Mouse (Mus musculus): ENCODE measurements around the gene Srsf1. TPM values are rescaled to one million over a fixed set of nuclear protein-coding genes. Genes with fewer than 3 reads are reported as not detected.
A peak's percentile ranks its signal among the peaks of the same experiment; 100 is the strongest.

Srsf1 gene
- polyA plus RNA-seq, 1 experiment from 2014 or later: 149 TPM

DNA sequence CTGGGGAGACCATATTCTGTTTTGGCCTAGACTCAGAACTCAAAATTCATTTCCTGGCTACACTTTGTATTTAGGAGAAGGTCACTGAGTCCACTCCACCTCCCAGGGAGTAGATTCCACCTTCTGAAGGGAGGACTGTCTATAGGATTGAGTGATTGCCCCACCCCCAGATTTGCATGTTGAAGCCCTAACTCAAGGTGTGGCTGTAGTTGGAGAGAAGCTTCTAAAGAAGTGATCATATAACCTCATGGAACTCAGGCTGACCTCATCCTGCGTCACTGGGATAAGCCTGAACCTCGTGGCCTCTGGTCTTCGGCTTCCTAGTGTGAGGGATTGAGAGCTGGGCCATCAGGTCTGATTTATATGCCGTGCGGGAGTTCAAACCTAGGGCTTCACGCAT, 31.4 kb upstream of the Srsf1 start:
- 80% methylated on average over 6 of the region's 6 CpGs for WGBS
- Histone ChIP-seq H3K9me3 (replicated peaks) (no peaks in the 10 kb centered on the region), H3K4me2 (no peak overlapping the region), H3K4me3 (no peak overlapping the region), H3K4me1 (replicated peaks) (peaks cover 15% of the 10 kb centered on the region), H3K27ac (no peak overlapping the region), H3K9ac (0 out of 2 replicates have a peak overlapping the region, but pooled peaks have one; percentile 2), H3K27me3 (no peaks in the 10 kb centered on the region), H3K36me3 (no peaks in the 10 kb centered on the region)
- no peak for ATAC-seq (replicated peaks; ENCODE audit: insufficient number of reproducible peaks, insufficient read depth, low FRiP score, low read depth)

DNA sequence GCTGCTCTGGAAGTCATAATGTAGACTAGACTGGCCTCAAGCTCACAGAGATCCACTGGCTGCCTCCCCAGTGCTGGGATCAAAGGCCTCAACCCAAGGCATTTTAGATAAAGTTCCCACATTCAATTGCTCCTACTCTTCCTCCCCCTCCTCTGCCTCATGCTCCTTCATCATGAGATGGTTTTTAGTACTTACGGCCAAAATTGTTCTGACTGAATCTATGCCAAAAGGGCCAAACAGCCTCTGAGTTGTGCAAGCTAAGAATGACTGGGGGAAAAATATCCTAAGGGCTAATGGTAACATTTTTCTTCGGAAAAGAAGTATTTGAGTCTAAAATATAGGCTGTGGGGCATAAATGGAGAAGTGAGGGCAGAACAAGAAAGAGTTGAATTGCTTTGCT, 23.2 kb upstream of the Srsf1 start:
- Histone ChIP-seq H3K27me3 (no peaks in the 10 kb centered on the region), H3K27ac (no peak overlapping the region), H3K9me3 (replicated peaks) (no peaks in the 10 kb centered on the region), H3K4me2 (no peak overlapping the region), H3K9ac (no peak overlapping the region), H3K36me3 (no peaks in the 10 kb centered on the region), H3K4me3 (no peak overlapping the region), H3K4me1 (replicated peaks) (peaks cover 18% of the 10 kb centered on the region)
- ATAC-seq (replicated peaks; ENCODE audit: insufficient number of reproducible peaks, insufficient read depth, low FRiP score, low read depth): no peak
- 67% methylated on average over 2 of the region's 2 CpGs for WGBS

DNA sequence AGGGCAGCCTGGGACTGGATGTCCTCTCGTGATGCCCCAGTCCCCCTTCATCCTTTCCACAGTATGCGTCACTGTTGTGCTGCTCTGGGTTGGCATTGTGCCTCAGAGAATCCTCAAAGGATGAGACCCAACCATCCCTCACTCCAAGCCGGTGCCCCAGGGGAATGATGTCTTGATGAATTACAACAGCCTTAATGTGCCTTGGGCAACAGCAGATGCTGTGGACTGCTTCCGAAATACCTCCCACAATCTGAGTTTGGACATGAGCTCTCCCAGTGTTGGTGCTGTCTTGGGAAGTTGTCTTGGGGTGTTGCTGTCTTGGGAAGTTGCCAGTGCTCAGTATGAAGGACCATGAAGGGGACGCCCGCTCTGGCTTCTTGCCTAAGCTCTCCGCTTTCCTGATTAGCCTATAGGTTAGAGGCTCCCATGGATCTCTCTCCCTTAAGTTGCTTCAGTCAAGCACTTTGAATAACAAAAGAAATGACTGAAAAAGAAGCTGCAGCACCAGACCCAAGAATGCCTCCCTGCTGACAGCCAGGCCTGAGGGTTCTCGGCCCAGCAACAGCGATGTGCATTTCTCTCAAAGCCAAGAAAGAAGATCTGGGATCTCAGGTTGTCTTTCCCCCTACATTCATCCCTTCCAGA, 19.7 kb upstream of the Srsf1 start:
- H3K4me1 ChIP-seq (replicated peaks): peaks cover 10% of the 10 kb centered on the region
- H3K36me3 ChIP-seq: no peaks in the 10 kb centered on the region
- H3K4me2 ChIP-seq: no peak overlapping the region
- H3K27me3 ChIP-seq: no peaks in the 10 kb centered on the region
- ATAC-seq (replicated peaks; ENCODE audit: insufficient number of reproducible peaks, insufficient read depth, low FRiP score, low read depth): no peak
- H3K9me3 ChIP-seq (replicated peaks): no peaks in the 10 kb centered on the region
- WGBS: 75% methylated on average over 9 of the region's 9 CpGs
- H3K27ac ChIP-seq: 0 out of 2 replicates have a peak overlapping the region, but pooled peaks have one; percentile 50
- no peak overlapping the region for H3K9ac ChIP-seq
- H3K4me3 ChIP-seq: no peak overlapping the region

DNA sequence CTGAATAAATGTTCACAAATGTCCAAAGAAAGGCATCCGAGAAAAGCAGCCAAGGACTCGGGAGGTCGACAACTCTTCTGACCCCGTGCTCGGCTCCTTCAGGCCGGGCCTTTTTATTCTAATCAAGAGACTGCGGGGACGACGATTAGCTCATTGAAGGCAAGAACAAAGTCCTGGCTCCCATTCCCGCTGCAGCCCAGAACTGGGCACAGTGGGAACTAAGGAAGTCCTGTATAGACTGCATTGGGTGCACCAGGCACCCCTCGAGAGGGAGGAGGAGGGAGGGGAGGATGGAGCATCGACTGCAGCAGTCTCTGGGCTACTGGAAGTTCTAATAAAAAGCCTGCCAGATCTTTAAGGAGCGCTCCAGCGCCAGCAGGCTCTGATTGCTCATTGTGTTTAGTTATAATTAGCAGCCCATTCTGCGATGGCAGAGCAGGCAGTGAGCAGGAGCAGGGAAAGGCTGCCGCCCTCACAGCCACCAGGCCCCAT, 18.9 kb upstream of the Srsf1 start:
- WGBS: 17% methylated on average over 16 of the region's 16 CpGs
- Histone ChIP-seq H3K9ac (no peak overlapping the region), H3K27ac (peak overlapping the region; percentile 50), H3K36me3 (no peaks in the 10 kb centered on the region), H3K4me2 (peak overlapping the region; percentile 36; the same call in 1 of the 2 replicates), H3K27me3 (no peaks in the 10 kb centered on the region), H3K4me3 (no peak overlapping the region), H3K4me1 (replicated peaks) (peaks cover 10% of the 10 kb centered on the region), H3K9me3 (replicated peaks) (no peaks in the 10 kb centered on the region)
- no peak for ATAC-seq (replicated peaks; ENCODE audit: insufficient number of reproducible peaks, insufficient read depth, low FRiP score, low read depth)

DNA sequence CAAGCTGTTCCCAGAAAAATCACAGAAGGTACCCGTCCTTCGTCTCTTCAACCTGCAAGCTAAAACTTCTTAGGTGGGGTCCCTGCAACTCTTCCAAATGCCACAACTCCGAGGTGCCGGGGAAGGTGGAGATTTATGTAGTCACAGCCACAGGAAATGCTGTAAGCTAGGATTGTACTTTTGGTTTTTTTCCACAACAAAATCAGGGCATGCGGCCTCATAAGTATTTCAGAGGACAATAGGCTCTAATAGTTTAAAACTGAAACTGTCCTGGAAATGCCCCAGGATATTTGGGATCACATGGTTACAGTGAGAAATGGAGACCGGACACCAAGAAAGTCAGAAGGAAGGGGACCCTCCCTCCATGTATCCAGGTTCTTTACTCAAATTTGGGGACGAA, 17.0 kb upstream of the Srsf1 start:
- Histone ChIP-seq H3K27ac (no peak overlapping the region), H3K4me2 (no peak overlapping the region), H3K4me3 (no peak overlapping the region), H3K36me3 (no peaks in the 10 kb centered on the region), H3K9me3 (replicated peaks) (no peaks in the 10 kb centered on the region), H3K9ac (no peak overlapping the region), H3K27me3 (no peaks in the 10 kb centered on the region), H3K4me1 (replicated peaks) (peaks cover 10% of the 10 kb centered on the region)
- WGBS: 82% methylated on average over 7 of the region's 7 CpGs
- no peak for ATAC-seq (replicated peaks; ENCODE audit: insufficient number of reproducible peaks, insufficient read depth, low FRiP score, low read depth)

DNA sequence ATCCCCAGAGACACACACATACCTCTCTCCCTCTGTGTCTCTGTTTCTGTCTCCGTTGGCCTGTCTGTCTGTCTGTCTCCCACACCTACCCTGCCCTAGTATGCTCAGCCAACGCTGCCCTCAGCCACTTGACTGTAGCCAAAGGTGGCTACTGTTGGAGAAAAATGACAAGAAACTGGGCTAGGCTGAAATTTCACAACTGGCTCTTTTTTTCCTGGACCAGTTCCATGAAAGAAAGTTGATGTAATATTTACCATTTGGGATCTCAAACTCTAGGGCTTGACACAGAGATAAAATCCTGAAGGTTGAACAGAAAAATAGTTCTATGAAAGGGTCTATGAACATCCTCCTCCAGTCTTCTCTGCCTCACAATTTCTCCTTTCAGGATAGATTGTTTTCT, 16.3 kb upstream of the Srsf1 start:
- H3K36me3 ChIP-seq: no peaks in the 10 kb centered on the region
- ATAC-seq (replicated peaks; ENCODE audit: insufficient number of reproducible peaks, insufficient read depth, low FRiP score, low read depth): no peak
- no peaks in the 10 kb centered on the region for H3K27me3 ChIP-seq
- H3K9me3 ChIP-seq (replicated peaks): no peaks in the 10 kb centered on the region
- H3K4me1 ChIP-seq (replicated peaks): peaks cover 10% of the 10 kb centered on the region
- no peak overlapping the region for H3K9ac ChIP-seq
- H3K4me3 ChIP-seq: no peak overlapping the region
- H3K4me2 ChIP-seq: no peak overlapping the region
- no peak overlapping the region for H3K27ac ChIP-seq
- WGBS: 65% methylated on average over 2 of the region's 2 CpGs

DNA sequence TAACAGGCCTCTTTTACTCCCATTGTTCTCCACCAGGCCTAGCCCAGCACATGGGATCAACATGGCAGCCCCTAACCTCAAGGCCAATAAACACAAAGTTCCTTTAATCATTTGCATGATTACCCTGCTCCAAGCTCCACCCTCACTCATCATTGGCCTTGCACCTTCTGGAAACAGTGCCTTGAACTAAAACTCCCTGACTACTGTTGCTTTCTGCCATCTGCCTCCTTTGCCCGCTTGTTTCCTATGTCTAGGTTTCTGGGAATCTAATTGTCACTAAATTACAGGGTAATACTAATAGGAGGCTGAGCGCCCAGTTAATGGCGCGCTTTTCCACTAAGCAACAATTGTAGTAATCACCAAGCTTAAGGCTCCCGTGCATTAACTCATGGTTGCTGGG, 15.4 kb upstream of the Srsf1 start:
- no peak overlapping the region for H3K4me2 ChIP-seq
- no peak for ATAC-seq (replicated peaks; ENCODE audit: insufficient number of reproducible peaks, insufficient read depth, low FRiP score, low read depth)
- no peaks in the 10 kb centered on the region for H3K36me3 ChIP-seq
- no peak overlapping the region for H3K27ac ChIP-seq
- H3K4me1 ChIP-seq (replicated peaks): peaks cover 12% of the 10 kb centered on the region
- WGBS: 88% methylated on average over 5 of the region's 5 CpGs
- H3K9me3 ChIP-seq (replicated peaks): no peaks in the 10 kb centered on the region
- no peaks in the 10 kb centered on the region for H3K27me3 ChIP-seq
- H3K4me3 ChIP-seq: no peak overlapping the region
- no peak overlapping the region for H3K9ac ChIP-seq

DNA sequence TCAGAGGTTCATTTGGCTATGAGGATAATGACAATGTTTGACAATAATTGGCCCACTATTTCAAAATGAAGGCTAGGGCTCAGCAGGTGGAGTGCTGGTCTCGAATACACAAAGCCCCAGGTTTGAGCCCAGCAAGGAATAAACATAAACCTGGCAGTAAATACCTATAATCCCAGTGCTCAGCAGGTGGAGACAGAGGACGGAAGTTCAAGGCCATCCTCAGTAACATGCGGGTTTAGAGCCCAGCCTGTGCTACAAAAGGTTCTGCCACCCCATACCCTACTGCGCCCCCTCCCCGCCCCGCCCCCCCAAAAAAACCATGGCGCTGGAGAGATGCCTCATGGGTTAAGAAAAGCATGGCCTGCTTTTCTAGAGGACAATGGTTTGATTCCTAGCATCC, 11.2 kb upstream of the Srsf1 start:
- ATAC-seq (replicated peaks; ENCODE audit: insufficient number of reproducible peaks, insufficient read depth, low FRiP score, low read depth): no peak
- Histone ChIP-seq H3K27me3 (no peaks in the 10 kb centered on the region), H3K27ac (no peak overlapping the region), H3K4me1 (replicated peaks) (peaks cover 11% of the 10 kb centered on the region), H3K36me3 (no peaks in the 10 kb centered on the region), H3K9ac (no peak overlapping the region), H3K4me3 (no peak overlapping the region), H3K9me3 (replicated peaks) (no peaks in the 10 kb centered on the region), H3K4me2 (no peak overlapping the region)
- 72% methylated on average over 7 of the region's 7 CpGs for WGBS

DNA sequence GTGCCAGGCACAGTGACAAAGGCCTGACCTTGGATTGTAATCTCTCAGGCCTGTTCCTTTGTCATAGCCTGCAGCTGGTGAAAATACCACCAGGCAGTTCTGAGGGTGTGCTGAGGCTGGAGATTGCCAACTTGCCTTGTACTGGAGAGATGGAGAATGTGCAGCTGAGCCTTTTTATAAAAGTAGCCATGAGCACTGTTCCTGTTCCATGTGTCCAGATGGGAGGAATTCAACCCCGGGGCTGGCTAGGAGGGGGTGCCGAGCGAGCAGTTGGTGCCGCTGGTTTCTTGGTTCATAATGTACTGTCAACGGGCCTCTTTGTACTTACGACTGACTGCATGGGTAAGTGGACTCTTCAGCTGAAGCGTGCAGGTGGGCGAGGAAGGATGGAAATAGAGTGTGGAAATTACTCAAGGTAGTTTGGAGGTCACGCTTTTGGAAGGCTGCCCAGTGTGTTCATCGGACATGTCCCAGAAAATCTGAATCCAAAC, 10.4 kb upstream of the Srsf1 start:
- Histone ChIP-seq H3K9me3 (replicated peaks) (no peaks in the 10 kb centered on the region), H3K36me3 (no peaks in the 10 kb centered on the region), H3K4me3 (no peak overlapping the region), H3K9ac (peak overlapping the region; percentile 11; the same call in 1 of the 2 replicates), H3K27me3 (no peaks in the 10 kb centered on the region), H3K4me2 (no peak overlapping the region), H3K27ac (peak overlapping the region; percentile 82), H3K4me1 (replicated peaks) (peaks cover 11% of the 10 kb centered on the region)
- ATAC-seq (replicated peaks; ENCODE audit: insufficient number of reproducible peaks, insufficient read depth, low FRiP score, low read depth): no peak; the same call in 1 of the 2 replicates
- 53% methylated on average over 10 of the region's 10 CpGs for WGBS

DNA sequence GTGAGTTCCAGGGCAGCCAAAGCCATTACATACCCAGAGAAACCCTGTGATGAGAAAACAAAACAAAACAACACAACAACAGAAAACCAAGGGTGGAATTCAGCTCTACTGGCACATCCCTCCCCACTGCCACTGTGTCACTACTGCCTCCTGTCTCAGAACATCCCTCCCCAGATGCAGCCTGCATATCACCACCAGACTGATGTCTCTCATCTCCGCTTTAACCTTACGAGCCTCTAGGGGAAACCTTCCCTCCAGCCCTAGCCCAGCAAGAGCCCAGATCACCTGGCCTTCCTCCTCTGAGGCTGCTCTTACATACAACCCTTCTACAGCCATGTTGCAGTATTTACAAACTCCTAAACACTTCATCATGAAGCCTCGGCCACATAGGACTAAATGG, 9.8 kb upstream of the Srsf1 start:
- ATAC-seq (replicated peaks; ENCODE audit: insufficient number of reproducible peaks, insufficient read depth, low FRiP score, low read depth): no peak
- Histone ChIP-seq H3K4me1 (replicated peaks) (peaks cover 11% of the 10 kb centered on the region), H3K36me3 (no peaks in the 10 kb centered on the region), H3K9me3 (replicated peaks) (no peaks in the 10 kb centered on the region), H3K9ac (0 out of 2 replicates have a peak overlapping the region, but pooled peaks have one; percentile 11), H3K27me3 (no peaks in the 10 kb centered on the region), H3K4me3 (no peak overlapping the region), H3K4me2 (no peak overlapping the region), H3K27ac (peak overlapping the region; percentile 82)
- 66% methylated on average over 3 of the region's 3 CpGs for WGBS

DNA sequence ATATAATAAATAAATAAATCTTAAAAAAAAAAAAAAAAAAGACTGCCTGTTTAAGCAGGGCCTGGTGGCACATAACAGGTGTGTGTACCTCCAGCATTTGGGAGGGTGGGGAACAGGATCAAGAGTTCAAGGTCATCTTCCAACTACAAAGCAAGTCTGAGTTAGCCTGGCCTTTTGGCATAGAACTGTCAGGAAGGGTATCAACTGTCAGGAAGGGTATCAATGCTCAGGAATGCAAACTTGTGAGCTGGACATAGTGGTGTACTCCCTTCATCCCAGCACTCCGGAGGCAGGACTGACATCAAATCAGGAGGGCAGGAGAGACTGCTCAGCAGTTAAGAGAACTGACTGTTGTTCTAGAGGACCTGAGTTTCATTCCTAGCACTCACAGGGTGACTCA, 8.1 kb upstream of the Srsf1 start:
- Histone ChIP-seq H3K4me3 (no peak overlapping the region), H3K27me3 (no peaks in the 10 kb centered on the region), H3K9ac (no peak overlapping the region), H3K9me3 (replicated peaks) (no peaks in the 10 kb centered on the region), H3K36me3 (no peaks in the 10 kb centered on the region), H3K27ac (no peak overlapping the region), H3K4me1 (replicated peaks) (peaks cover 11% of the 10 kb centered on the region), H3K4me2 (no peak overlapping the region)
- 60% methylated on average over 1 of the region's 1 CpGs for WGBS
- no peak for ATAC-seq (replicated peaks; ENCODE audit: insufficient number of reproducible peaks, insufficient read depth, low FRiP score, low read depth)

DNA sequence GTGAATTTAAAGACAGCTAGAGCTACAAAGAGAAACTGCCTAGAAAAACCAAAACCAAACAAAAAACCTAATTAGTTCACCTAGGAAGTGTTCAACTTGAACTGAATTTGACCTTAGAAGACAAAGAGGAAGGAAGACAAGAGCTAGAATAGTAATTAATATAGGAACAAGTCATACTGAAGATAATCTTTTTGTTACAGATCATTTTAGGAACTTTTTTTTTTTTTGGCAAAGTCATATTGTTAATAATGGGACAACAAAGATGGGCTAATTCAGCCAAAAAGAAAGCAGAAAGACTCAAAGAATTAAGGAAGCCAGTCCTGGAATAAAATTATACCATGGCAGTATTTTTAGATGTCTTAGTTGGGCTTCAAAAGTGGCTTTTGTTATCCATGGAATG, 2.9 kb upstream of the Srsf1 start:
- H3K4me1 ChIP-seq (replicated peaks): peaks cover 14% of the 10 kb centered on the region
- H3K4me2 ChIP-seq: no peak overlapping the region
- H3K36me3 ChIP-seq: peaks cover 3% of the 10 kb centered on the region
- no peak overlapping the region for H3K4me3 ChIP-seq
- no peaks in the 10 kb centered on the region for H3K9me3 ChIP-seq (replicated peaks)
- ATAC-seq (replicated peaks; ENCODE audit: insufficient number of reproducible peaks, insufficient read depth, low FRiP score, low read depth): no peak
- H3K27ac ChIP-seq: no peak overlapping the region
- no peaks in the 10 kb centered on the region for H3K27me3 ChIP-seq
- H3K9ac ChIP-seq: no peak overlapping the region
